Mouse (Mus musculus) CH12.LX (cell line): ENCODE measurements around the gene Ginm1. TPM values are rescaled to one million over a fixed set of nuclear protein-coding genes. Genes with fewer than 3 reads are reported as not detected.

Experiments
- DNase-seq: peaks from one replicate; pipeline ENCODE4 v3.0.0-alpha.2; 2013; ENCODE audit errors: extremely low read depth
- H3K27ac ChIP-seq: 2 replicates; pipeline ENCODE4 v1.5.1; 2012; ENCODE audit warnings: low read depth, mild to moderate bottlenecking, control low read depth, moderate library complexity; ENCODE audit not compliant: insufficient read depth
- H3K27me3 ChIP-seq: replicated peaks from 2 replicates; pipeline ENCODE3; 2012; ENCODE audit warnings: inconsistent platforms
- H3K36me3 ChIP-seq, 2 experiments: replicated peaks in 1 of 2; 2 replicates each; pipeline versions ENCODE3 to v1.6.1; 2012; ENCODE audit warnings: inconsistent platforms in 1 of 2, low read length in 1 of 2, mild to moderate bottlenecking in 1 of 2, mixed read lengths in 1 of 2, moderate library complexity in 1 of 2; ENCODE audit not compliant: control insufficient read depth in 1 of 2, insufficient read depth in 1 of 2
- H3K4me1 ChIP-seq, 2 experiments: 2 replicates each; pipeline ENCODE4 v1.6.1; 2012; ENCODE audit warnings: inconsistent platforms in 1 of 2, moderate library complexity in 1 of 2; ENCODE audit not compliant: insufficient read depth in 2 of 2, control insufficient read depth in 1 of 2
- H3K4me2 ChIP-seq: 2 replicates; pipeline ENCODE4 v1.6.1; 2012; ENCODE audit warnings: low read depth, mild to moderate bottlenecking, control low read depth; ENCODE audit not compliant: poor library complexity, insufficient read depth, severe bottlenecking
- H3K4me3 ChIP-seq, 3 experiments: fragments of 150-350 bp in 1 of 3; sonication (generic) in 1 of 3; replicated peaks in 1 of 3; 2 replicates each; pipeline versions ENCODE3 to v1.5.1; 2011 to 2012; ENCODE audit warnings: low read depth in 2 of 3, low read length in 2 of 3, mild to moderate bottlenecking in 2 of 3, moderate library complexity in 2 of 3, control low read depth in 1 of 3, improper control_type of control experiment in 1 of 3, inconsistent platforms in 1 of 3, mixed read lengths in 1 of 3; ENCODE audit not compliant: poor library complexity in 1 of 3
- H3K79me2 ChIP-seq: replicated peaks from 2 replicates; pipeline ENCODE4 v1.6.1; 2012; ENCODE audit warnings: mild to moderate bottlenecking, moderate library complexity; ENCODE audit not compliant: control insufficient read depth, poor library complexity, insufficient read depth, severe bottlenecking; ENCODE audit errors: extremely low read depth
- H3K9ac ChIP-seq: 2 replicates; pipeline ENCODE4 v1.6.1; 2012; ENCODE audit warnings: low read depth, mild to moderate bottlenecking, control low read depth, moderate library complexity; ENCODE audit not compliant: insufficient read depth
- H3K9me3 ChIP-seq: replicated peaks from 2 replicates; pipeline ENCODE3; 2012; ENCODE audit warnings: low read length, inconsistent platforms, mixed read lengths
- BHLHE40 ChIP-seq: IDR thresholded peaks from 2 replicates; pipeline ENCODE4 v1.6.1; 2011; ENCODE audit warnings: mild to moderate bottlenecking, low read depth, low read length, improper control_type of control experiment
- CHD1 ChIP-seq: IDR thresholded peaks from 2 replicates; pipeline ENCODE4 v1.6.1; 2012; ENCODE audit warnings: low read depth, low read length, improper control_type of control experiment, inconsistent platforms
- CTCF ChIP-seq, 2 experiments: IDR thresholded peaks in 1 of 2; conservative IDR thresholded peaks in 1 of 2; 2 replicates each; pipeline ENCODE4 v1.5.1; 2011 to 2012; ENCODE audit warnings: low read depth in 2 of 2, low read length in 2 of 2, improper control_type of control experiment in 1 of 2, inconsistent platforms in 1 of 2, mild to moderate bottlenecking in 1 of 2, moderate library complexity in 1 of 2
- E2F4 ChIP-seq: IDR thresholded peaks from 2 replicates; pipeline ENCODE4 v1.6.1; 2011; ENCODE audit warnings: low read depth, low read length, improper control_type of control experiment; ENCODE audit not compliant: insufficient replicate concordance
- ELF1 ChIP-seq: IDR thresholded peaks from 2 replicates; pipeline ENCODE4 v1.6.1; 2014; ENCODE audit warnings: low read depth, mild to moderate bottlenecking, inconsistent platforms, low read length, improper control_type of control experiment
- ETS1 ChIP-seq: conservative IDR thresholded peaks from 2 replicates; pipeline ENCODE4 v1.6.1; 2012; ENCODE audit warnings: low read depth, mild to moderate bottlenecking, inconsistent platforms, low read length, improper control_type of control experiment, moderate library complexity
- IRF4 ChIP-seq: IDR thresholded peaks from 2 replicates; pipeline ENCODE4 v1.6.1; 2014; ENCODE audit warnings: low read depth, mild to moderate bottlenecking, inconsistent platforms, low read length, improper control_type of control experiment
- MAX ChIP-seq: IDR thresholded peaks from 2 replicates; pipeline ENCODE4 v1.6.1; 2011; ENCODE audit warnings: low read length, improper control_type of control experiment
- MAZ ChIP-seq: IDR thresholded peaks from 2 replicates; pipeline ENCODE4 v1.6.1; 2012; ENCODE audit warnings: low read depth, mild to moderate bottlenecking, inconsistent platforms, low read length, improper control_type of control experiment, moderate library complexity
- MXI1 ChIP-seq: IDR thresholded peaks from 2 replicates; pipeline ENCODE4 v1.6.1; 2011; ENCODE audit warnings: mild to moderate bottlenecking, low read depth, low read length, improper control_type of control experiment
- MYC ChIP-seq: IDR thresholded peaks from 2 replicates; pipeline ENCODE4 v1.6.1; 2011; ENCODE audit warnings: low read depth, mild to moderate bottlenecking, improper control_type of control experiment, low read length
- NELFE ChIP-seq: IDR thresholded peaks from 2 replicates; pipeline ENCODE4 v1.6.1; 2011; ENCODE audit warnings: low read depth, low read length, improper control_type of control experiment
- PAX5 ChIP-seq: IDR thresholded peaks from 2 replicates; pipeline ENCODE4 v1.6.1; 2012; ENCODE audit warnings: low read length, inconsistent platforms, mixed read lengths
- POLR2A ChIP-seq: IDR thresholded peaks from 2 replicates; pipeline ENCODE4 v1.6.1; 2011; ENCODE audit warnings: low read depth, mild to moderate bottlenecking, improper control_type of control experiment, low read length
- SMC3 ChIP-seq: IDR thresholded peaks from 2 replicates; pipeline ENCODE4 v1.6.1; 2011; ENCODE audit warnings: low read depth, low read length, improper control_type of control experiment
- TBP ChIP-seq: conservative IDR thresholded peaks from 2 replicates; pipeline ENCODE4 v1.6.1; 2011; ENCODE audit warnings: low read depth, low read length, improper control_type of control experiment
- TCF12 ChIP-seq: IDR thresholded peaks from 2 replicates; pipeline ENCODE4 v1.6.1; 2014; ENCODE audit warnings: low read depth, mild to moderate bottlenecking, inconsistent platforms, low read length, improper control_type of control experiment
- USF1 ChIP-seq: IDR thresholded peaks from 2 replicates; pipeline ENCODE4 v1.6.1; 2014; ENCODE audit warnings: low read depth, mild to moderate bottlenecking, inconsistent platforms, low read length, improper control_type of control experiment
- ZKSCAN1 ChIP-seq: IDR thresholded peaks from 2 replicates; pipeline ENCODE4 v1.6.1; 2012; ENCODE audit warnings: low read depth, inconsistent platforms, low read length, improper control_type of control experiment, borderline replicate concordance
- ZNF384 ChIP-seq: IDR thresholded peaks from 2 replicates; pipeline ENCODE4 v1.6.1; 2012; ENCODE audit warnings: low read depth, low read length, improper control_type of control experiment, inconsistent platforms
- dilution Hi-C: fragments of 300-500 bp; cut with MboI; formaldehyde crosslinking; loops from 2 replicates; pipeline ENCODE4 v1.14.3; 2020; ENCODE audit warnings: low sequenced_read_pairs; ENCODE audit not compliant: extremely low pct_unique_long_range_greater_than_20kb, extremely low pct_ligation_motif_present
- in situ Hi-C: fragments of 300-500 bp; cut with MboI; formaldehyde crosslinking; loops from 3 replicates; pipeline ENCODE4 v1.14.3; 2019; ENCODE audit warnings: low sequenced_read_pairs, low pct_ligation_motif_present, low pct_unique_long_range_greater_than_20kb, mixed read lengths
- polyA plus RNA-seq: library from polyadenylated mRNA; unstranded; fragments of >175 nt; gene quantifications from 2 replicates; pipeline ENCODE4 v1.2.1, GENCODE M21; 2012; ENCODE audit warnings: low read depth; ENCODE audit not compliant: insufficient read length
- total RNA-seq, 2 experiments: library from RNA; depleted of rRNA; stranded (reverse); fragments of 300-350 nt in 1 of 2; fragments of >200 nt in 1 of 2; gene quantifications; 2 replicates each; pipeline ENCODE4 v1.2.3; 2012 to 2014

The Ginm1 gene
- total and polyA plus RNA-seq, 3 experiments: 11.7 to 38.2 (median 22.5) TPM

DNA sequence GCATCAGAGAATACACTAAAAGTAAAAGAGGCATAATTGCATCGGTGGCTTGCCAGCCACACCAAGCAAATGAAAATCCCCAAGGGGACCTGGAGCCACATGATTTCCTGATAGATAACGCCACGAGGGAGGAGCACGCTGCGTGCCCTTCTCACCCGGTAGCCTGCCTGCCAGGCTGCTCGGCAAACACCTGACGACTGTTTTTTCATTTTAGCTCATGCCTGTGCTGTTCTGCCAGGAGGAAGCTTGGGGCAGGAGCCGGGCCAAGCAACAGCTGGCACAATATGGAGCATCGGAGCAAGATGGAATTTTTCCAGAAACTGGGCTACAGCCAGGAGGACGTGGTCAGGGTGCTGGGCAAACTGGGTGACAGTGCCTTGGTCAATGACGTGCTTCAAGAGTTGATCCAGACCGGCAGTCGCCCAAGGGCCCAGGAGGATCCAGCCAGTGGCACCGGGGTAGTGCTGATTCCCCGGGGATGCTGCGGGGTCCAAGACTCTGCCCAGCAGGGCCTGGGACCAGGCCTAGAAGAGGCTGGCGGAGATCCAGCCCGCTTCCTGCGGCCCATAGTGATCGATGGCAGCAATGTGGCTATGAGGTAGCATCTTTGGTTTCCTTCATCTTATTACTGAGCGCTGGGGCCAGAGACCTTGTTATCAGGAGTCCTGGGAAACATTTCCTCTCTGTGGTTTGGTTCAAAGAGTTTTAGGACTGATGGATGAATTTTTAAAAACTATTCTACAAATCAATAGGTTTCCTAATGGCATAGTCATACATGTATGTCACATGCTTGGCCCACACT, 47.1 kb upstream of the Ginm1 start:
- Histone ChIP-seq H3K4me2 (peak overlapping the region; percentile 75), H3K79me2 (peaks cover 27% of the 10 kb centered on the region), H3K4me3 (peak overlapping the region; percentile 58 to 63 (median 59)), H3K36me3 (peaks cover 0 to 19% of the 10 kb centered on the region in 2 experiments), H3K27me3 (no peaks in the 10 kb centered on the region), H3K9me3 (no peaks in the 10 kb centered on the region), H3K27ac (peak overlapping the region; percentile 83), H3K9ac (peak overlapping the region; percentile 65), H3K4me1 (peaks cover 27 to 74% of the 10 kb centered on the region in 2 experiments)
- TF ChIP-seq POLR2A (peak; percentile 60; the same call in 1 of the 2 replicates), TCF12 (peak; percentile 63; the same call in 1 of the 2 replicates), CTCF (conservative IDR thresholded peaks at IDR 0.05 in 1 of 2, IDR thresholded peaks at IDR 0.05 in 1 of 2; ENCODE audit: low read depth in 2 of 2, low read length in 2 of 2) (no peak), NELFE (peak; percentile 60; the same call in 1 of the 2 replicates), MYC (peak; percentile 91), E2F4 (no peak), SMC3 (no peak), USF1 (peak; percentile 47; the same call in 1 of the 2 replicates), MXI1 (peak; percentile 86), MAX (peak; percentile 92), PAX5 (no peak), MAZ (no peak), BHLHE40 (peak; percentile 80), IRF4 (0 out of 2 replicates have a peak, but pooled peaks have one; percentile 22), ZKSCAN1 (no peak), ETS1 (peak; percentile 69), ELF1 (peak; percentile 30; the same call in 1 of the 2 replicates), TBP (peak; percentile 67)
- DNase-seq: peak; percentile 81
- in situ Hi-C loops: loop anchor here (25.0 kb wide), 1 partner anchor 1123 kb away; no protein-coding TSS in a partner anchor
- dilution Hi-C loops: no loop called here

DNA sequence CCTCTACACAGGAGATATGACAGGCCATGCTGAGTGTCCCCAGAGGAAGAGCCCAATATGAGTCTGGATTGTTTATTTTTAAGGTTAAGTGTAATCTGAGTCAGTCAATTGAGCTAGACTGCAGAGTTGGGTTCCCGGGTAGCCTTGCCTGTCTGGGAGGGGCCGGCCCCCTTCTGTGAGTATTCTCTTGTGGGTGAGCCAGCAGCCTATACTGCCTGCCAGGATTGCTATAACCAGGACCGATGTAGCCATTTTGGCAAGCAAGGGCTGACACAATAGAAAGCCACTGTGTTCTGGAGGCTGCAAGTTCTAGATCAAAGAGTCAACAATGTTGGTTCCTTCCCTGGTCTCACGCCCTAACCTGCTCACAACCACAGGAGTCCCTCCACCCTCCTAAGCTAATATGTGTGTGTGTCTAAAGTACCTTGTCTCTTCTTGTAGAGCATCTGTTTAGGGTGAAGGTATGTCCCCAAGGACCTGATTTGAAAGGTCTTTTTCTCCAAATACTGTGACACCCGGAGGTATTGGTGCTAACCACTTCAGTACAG, 46.3 kb upstream of the Ginm1 start:
- Histone ChIP-seq H3K4me1 (peaks cover 24 to 71% of the 10 kb centered on the region in 2 experiments), H3K4me3 (peak overlapping the region in 2 of 3 experiments; percentile 30 to 59), H3K4me2 (peak overlapping the region; percentile 75), H3K36me3 (peaks cover 0 to 12% of the 10 kb centered on the region in 2 experiments), H3K27me3 (no peaks in the 10 kb centered on the region), H3K9ac (peak overlapping the region; percentile 27; the same call in 1 of the 2 replicates), H3K9me3 (no peaks in the 10 kb centered on the region), H3K27ac (peak overlapping the region; percentile 83), H3K79me2 (peaks cover 22% of the 10 kb centered on the region)
- no peak for DNase-seq
- dilution Hi-C loops (no loop called here), in situ Hi-C loops (loop anchor here (25.0 kb wide), 1 partner anchor 1123 kb away; no protein-coding TSS in a partner anchor)
- TF ChIP-seq MAZ: 0 out of 2 replicates have a peak, but pooled peaks have one; percentile 9
- 0 out of 2 replicates have a peak, but pooled peaks have one; percentile 39 for TF ChIP-seq CHD1
- no peak for TF ChIP-seq IRF4
- TF ChIP-seq ZNF384: no peak
